ENCODE assay signal across 8 mouse cellular contexts in genomic region chr6:72260981-72261682, GRCm38 (mm10). TPM values are rescaled to one million over a fixed set of nuclear protein-coding genes. Genes with fewer than 3 reads are reported as not detected.
DNase-seq lines count a peak whose midpoint lies in the region; ATAC-seq and TF ChIP-seq lines count a peak whose summit lies in the region.

No protein-coding gene starts in this region.

- TF ChIP-seq CTCF in midbrain, postnatal 0 days (IDR thresholded peaks at IDR 0.05) = peak; percentile 97

- no peak overlapping the region for H3K9ac ChIP-seq in embryonic facial prominence, embryonic 13.5 days
- no peak overlapping the region for H3K9ac ChIP-seq in limb, embryonic 14.5 days (ENCODE audit: low read depth, low read length, severe bottlenecking)
- no peak overlapping the region for H3K9ac ChIP-seq in midbrain, postnatal 0 days (replicated peaks; ENCODE audit: low read length, poor library complexity, severe bottlenecking)

- 31% methylated on average over 19 of the region's 19 CpGs for WGBS in embryonic facial prominence, embryonic 13.5 days
- 29% methylated on average over 19 of the region's 19 CpGs for WGBS in limb, embryonic 14.5 days
- WGBS in midbrain, postnatal 0 days = 31% methylated on average over 19 of the region's 19 CpGs

- peaks cover 18% of the 10 kb centered on the region for H3K27me3 ChIP-seq in embryonic facial prominence, embryonic 13.5 days
- no peaks in the 10 kb centered on the region for H3K27me3 ChIP-seq in limb, embryonic 14.5 days (ENCODE audit: control insufficient read depth, insufficient read depth, low read length)
- no peaks in the 10 kb centered on the region for H3K27me3 ChIP-seq in midbrain, postnatal 0 days (ENCODE audit: insufficient read depth, low read length)

- H3K4me1 ChIP-seq in embryonic facial prominence, embryonic 13.5 days = peaks cover 4% of the 10 kb centered on the region; the same call in 1 of the 2 replicates
- no peaks in the 10 kb centered on the region for H3K4me1 ChIP-seq in limb, embryonic 14.5 days (ENCODE audit: control insufficient read depth, insufficient read depth, low read length)
- H3K4me1 ChIP-seq in midbrain, postnatal 0 days (ENCODE audit: insufficient read depth, low read length) = no peaks in the 10 kb centered on the region

- DNase-seq in 3T3-L1 (ENCODE audit: low read depth, low spot score) = peak; percentile 93
- peak; percentile 92 to 96 for DNase-seq in adrenal gland, postnatal 36 days
- peak; percentile 70 to 88 for DNase-seq in heart, adult 9 months (ENCODE audit: low spot score in 2 of 2)
- peak; percentile 88 for DNase-seq in kidney, adult 9 months
- DNase-seq in limb, embryonic 14.5 days (ENCODE audit: low spot score) = peak; percentile 92
- DNase-seq in midbrain, postnatal 0 days (ENCODE audit: low spot score) = peak; percentile 94
- peak; percentile 72 to 87 for DNase-seq in spleen, postnatal 14 days (ENCODE audit: low spot score in 2 of 2)

- peak; percentile 82 for ATAC-seq in embryonic facial prominence, embryonic 13.5 days (ENCODE audit: insufficient number of reproducible peaks, insufficient read depth, low FRiP score, low TSS enrichment, low read depth)
- peak; percentile 85 for ATAC-seq in limb, embryonic 14.5 days (ENCODE audit: low FRiP score, low read depth)
- peak; percentile 87 for ATAC-seq in midbrain, postnatal 0 days (ENCODE audit: low FRiP score)

- no peaks in the 10 kb centered on the region for H3K9me3 ChIP-seq in embryonic facial prominence, embryonic 13.5 days
- no peaks in the 10 kb centered on the region for H3K9me3 ChIP-seq in limb, embryonic 14.5 days (ENCODE audit: control insufficient read depth, low read length)
- no peaks in the 10 kb centered on the region for H3K9me3 ChIP-seq in midbrain, postnatal 0 days (ENCODE audit: low read length)

- no peak overlapping the region for H3K4me2 ChIP-seq in embryonic facial prominence, embryonic 13.5 days
- no peak overlapping the region for H3K4me2 ChIP-seq in limb, embryonic 14.5 days (replicated peaks; ENCODE audit: low read depth, low read length, severe bottlenecking)
- no peak overlapping the region for H3K4me2 ChIP-seq in midbrain, postnatal 0 days (ENCODE audit: low read depth, low read length, poor library complexity, severe bottlenecking)

- H3K4me3 ChIP-seq in embryonic facial prominence, embryonic 13.5 days = no peak overlapping the region
- no peak overlapping the region for H3K4me3 ChIP-seq in limb, embryonic 14.5 days (replicated peaks; ENCODE audit: low read length)
- no peak overlapping the region for H3K4me3 ChIP-seq in midbrain, postnatal 0 days (ENCODE audit: low read depth, low read length)

- no peak overlapping the region for H3K27ac ChIP-seq in embryonic facial prominence, embryonic 13.5 days
- H3K27ac ChIP-seq in limb, embryonic 14.5 days (replicated peaks; ENCODE audit: low read depth, low read length) = no peak overlapping the region
- H3K27ac ChIP-seq in midbrain, postnatal 0 days (ENCODE audit: low read depth, low read length) = no peak overlapping the region

- no peaks in the 10 kb centered on the region for H3K36me3 ChIP-seq in embryonic facial prominence, embryonic 13.5 days
- H3K36me3 ChIP-seq in limb, embryonic 14.5 days (ENCODE audit: control insufficient read depth, insufficient read depth, low read length) = no peaks in the 10 kb centered on the region
- H3K36me3 ChIP-seq in midbrain, postnatal 0 days (ENCODE audit: insufficient read depth, low read length) = no peaks in the 10 kb centered on the region

- TF ChIP-seq POLR2A in limb, embryonic 14.5 days (IDR thresholded peaks at IDR 0.05; ENCODE audit: borderline replicate concordance, extremely low read depth, insufficient read depth, insufficient read length) = no peak

RNA-seq across cellular contexts. Expression of gene Atoh8, which starts 25.8 kb away (rescaled TPM):
- 1 to 10 TPM; 3.1 to 3.2 TPM for total RNA-seq in adrenal gland, postnatal 36 days (2021)
- 17.6 and 19.8 TPM in 2 replicates for polyA plus RNA-seq in embryonic facial prominence, embryonic 13.5 days (2015; fragmentation: Nextera tagmentation; extraction: Ambion mirVana)
- 19.8 and 26.5 TPM in 2 replicates for polyA plus RNA-seq in limb, embryonic 14.5 days (2012; rRNA removed)
- 15.1 and 19.5 TPM in 2 replicates for polyA plus RNA-seq in limb, embryonic 14.5 days (2014; fragmentation: Nextera tagmentation; extraction: Ambion mirVana)
- 1.8 and 3.7 TPM in 2 replicates for total RNA-seq in midbrain, postnatal 0 days (2014; rRNA removed)
- 1.9 and 2.3 TPM in 2 replicates for polyA plus RNA-seq in midbrain, postnatal 0 days (2015; fragmentation: Nextera tagmentation; extraction: Ambion mirVana)

RNA-seq across cellular contexts. Expression of gene Sftpb, which starts 43.3 kb away (rescaled TPM):
- not detected for total RNA-seq in adrenal gland, postnatal 36 days (2021)
- 0.18 TPM in 1 of 2 replicates, not detected in the other for polyA plus RNA-seq in embryonic facial prominence, embryonic 13.5 days (2015; fragmentation: Nextera tagmentation; extraction: Ambion mirVana)
- polyA plus RNA-seq in limb, embryonic 14.5 days (2012; rRNA removed) = not detected in 2 replicates
- not detected in 2 replicates for polyA plus RNA-seq in limb, embryonic 14.5 days (2014; fragmentation: Nextera tagmentation; extraction: Ambion mirVana)
- total RNA-seq in midbrain, postnatal 0 days (2014; rRNA removed) = 1.9 and 3.0 TPM in 2 replicates
- polyA plus RNA-seq in midbrain, postnatal 0 days (2015; fragmentation: Nextera tagmentation; extraction: Ambion mirVana) = 0.19 and 0.20 TPM in 2 replicates
